16 mouse cellular contexts compared by ENCODE assay signal in the genomic region with DNA sequence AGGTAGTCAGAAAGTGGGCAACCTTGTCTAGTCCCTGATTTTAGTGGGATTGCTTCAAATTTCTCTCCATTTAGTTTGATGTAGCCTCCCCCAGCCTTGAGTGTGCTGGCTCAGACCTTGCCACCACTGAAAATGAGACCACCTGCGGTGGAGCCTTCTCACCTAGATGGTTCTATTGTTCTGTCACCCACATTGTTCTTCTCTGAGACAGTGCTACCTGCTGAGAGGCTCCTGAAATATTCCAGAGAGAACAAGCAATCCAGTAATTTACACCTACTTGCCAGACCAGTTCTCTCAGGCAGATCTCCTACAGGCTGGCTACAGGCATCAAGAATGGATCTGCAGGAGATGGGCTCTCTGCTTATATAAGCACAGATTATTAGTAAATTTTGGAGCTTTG.
"Had no signal": no experiment of that assay in that cellular context is flagged by ENCODE, and none has a peak within 500 bp of the region (broad histone marks: within the 10 kb centered on the region; RNA-seq: fewer than 3 reads in every experiment).

No protein-coding gene starts in this region.

- DNase-seq: lung, adult 18-20 months; lung, embryonic 14.5 days; lung, postnatal 10 days; lung, postnatal 4 days; right cerebral cortex, postnatal 14 days; thymus, adult 2 months; thymus, postnatal 25 days; thymus, postnatal 4 days had no signal

- H3K36me3 ChIP-seq: midbrain, embryonic 10.5 days; midbrain, embryonic 13.5 days; midbrain, embryonic 15.5 days; neural tube, embryonic 13.5 days; neural tube, embryonic 15.5 days; stomach, embryonic 15.5 days had no signal

- H3K4me1 ChIP-seq: midbrain, embryonic 13.5 days; midbrain, embryonic 15.5 days; neural tube, embryonic 15.5 days; stomach, embryonic 15.5 days had no signal

- H3K27me3 ChIP-seq: midbrain, embryonic 13.5 days; midbrain, embryonic 15.5 days; neural tube, embryonic 13.5 days; neural tube, embryonic 15.5 days; stomach, embryonic 15.5 days had no signal

- H3K9ac ChIP-seq: lung, embryonic 14.5 days; midbrain, embryonic 13.5 days; midbrain, embryonic 15.5 days; neural tube, embryonic 13.5 days; neural tube, embryonic 15.5 days; stomach, embryonic 15.5 days had no signal

- ATAC-seq: midbrain, embryonic 13.5 days; midbrain, embryonic 15.5 days had no signal

- H3K27ac ChIP-seq: midbrain, embryonic 10.5 days; midbrain, embryonic 13.5 days; midbrain, embryonic 15.5 days; neural tube, embryonic 13.5 days; neural tube, embryonic 15.5 days; stomach, embryonic 15.5 days; stomach, postnatal 0 days had no signal

- H3K4me2 ChIP-seq: lung, embryonic 14.5 days; midbrain, embryonic 13.5 days; midbrain, embryonic 15.5 days; neural tube, embryonic 13.5 days; neural tube, embryonic 15.5 days; stomach, embryonic 15.5 days had no signal

- H3K4me3 ChIP-seq: midbrain, embryonic 10.5 days; midbrain, embryonic 13.5 days; midbrain, embryonic 15.5 days; myocyte; neural tube, embryonic 13.5 days; neural tube, embryonic 15.5 days; stomach, embryonic 15.5 days had no signal

- H3K9me3 ChIP-seq: midbrain, embryonic 10.5 days; midbrain, embryonic 15.5 days; neural tube, embryonic 13.5 days; neural tube, embryonic 15.5 days; stomach, embryonic 15.5 days had no signal
